Mouse (Mus musculus): ENCODE results near the gene Mknk2. TPM values are rescaled to one million over a fixed set of nuclear protein-coding genes. Genes with fewer than 3 reads are reported as not detected.

The Mknk2 gene
- polyA plus RNA-seq, 1 experiment from 2014 or later = 68.8 TPM

DNA sequence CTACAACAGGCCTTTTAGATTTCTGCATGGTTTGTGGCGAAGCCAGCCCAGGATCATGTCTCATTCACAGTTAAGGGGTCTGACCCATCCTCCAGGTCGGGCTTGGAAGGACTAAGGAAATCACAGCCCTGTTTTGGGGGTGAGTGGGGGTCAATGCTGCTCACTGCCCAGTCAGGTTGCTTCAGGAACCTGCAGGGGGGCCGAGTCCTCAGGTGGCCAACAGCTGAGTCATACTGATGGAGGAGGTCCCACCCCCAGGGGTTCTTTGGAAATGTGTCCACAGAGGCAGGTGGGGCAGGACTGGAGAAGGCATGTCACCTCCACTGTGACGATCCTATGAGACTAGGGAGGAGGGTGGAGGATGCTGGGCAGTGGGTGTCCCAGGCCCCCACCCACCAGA, 12.5 kb downstream of the Mknk2 start:
- peaks cover 38% of the 10 kb centered on the region for H3K36me3 ChIP-seq
- peaks cover 30% of the 10 kb centered on the region for H3K4me1 ChIP-seq (replicated peaks)
- H3K27me3 ChIP-seq (replicated peaks) = no peaks in the 10 kb centered on the region
- H3K27ac ChIP-seq = 0 out of 2 replicates have a peak overlapping the region, but pooled peaks have one; percentile 82
- no peak for ATAC-seq
- H3K9ac ChIP-seq = no peak overlapping the region
- H3K4me2 ChIP-seq (replicated peaks) = no peak overlapping the region
- no peaks in the 10 kb centered on the region for H3K9me3 ChIP-seq
- WGBS = 67% methylated on average over 4 of the region's 4 CpGs
- H3K4me3 ChIP-seq (replicated peaks) = no peak overlapping the region

GRCm38 (mm10) chr10:80665016-80665380, 12.9 kb downstream of the Mknk2 start:
- H3K4me2 ChIP-seq (replicated peaks) = peak overlapping the region; percentile 45
- H3K9me3 ChIP-seq = no peaks in the 10 kb centered on the region
- H3K27me3 ChIP-seq (replicated peaks) = no peaks in the 10 kb centered on the region
- H3K4me3 ChIP-seq (replicated peaks) = no peak overlapping the region
- peak overlapping the region; percentile 82 for H3K27ac ChIP-seq
- 11% methylated on average over 10 of the region's 10 CpGs for WGBS
- H3K9ac ChIP-seq = 0 out of 2 replicates have a peak overlapping the region, but pooled peaks have one; percentile 18
- peaks cover 30% of the 10 kb centered on the region for H3K4me1 ChIP-seq (replicated peaks)
- ATAC-seq = peak; percentile 52
- H3K36me3 ChIP-seq = peaks cover 34% of the 10 kb centered on the region

GRCm38 (mm10) chr10:80664197-80665015, 13.5 kb downstream of the Mknk2 start:
- Histone ChIP-seq H3K4me2 (replicated peaks) (peak overlapping the region; percentile 45), H3K27ac (peak overlapping the region; percentile 82), H3K36me3 (peaks cover 28% of the 10 kb centered on the region), H3K9ac (peak overlapping the region; percentile 18; the same call in 1 of the 2 replicates), H3K27me3 (replicated peaks) (no peaks in the 10 kb centered on the region), H3K9me3 (no peaks in the 10 kb centered on the region), H3K4me1 (replicated peaks) (peaks cover 30% of the 10 kb centered on the region), H3K4me3 (replicated peaks) (no peak overlapping the region)
- WGBS = 21% methylated on average over 16 of the region's 16 CpGs
- peak; percentile 68 for ATAC-seq

DNA sequence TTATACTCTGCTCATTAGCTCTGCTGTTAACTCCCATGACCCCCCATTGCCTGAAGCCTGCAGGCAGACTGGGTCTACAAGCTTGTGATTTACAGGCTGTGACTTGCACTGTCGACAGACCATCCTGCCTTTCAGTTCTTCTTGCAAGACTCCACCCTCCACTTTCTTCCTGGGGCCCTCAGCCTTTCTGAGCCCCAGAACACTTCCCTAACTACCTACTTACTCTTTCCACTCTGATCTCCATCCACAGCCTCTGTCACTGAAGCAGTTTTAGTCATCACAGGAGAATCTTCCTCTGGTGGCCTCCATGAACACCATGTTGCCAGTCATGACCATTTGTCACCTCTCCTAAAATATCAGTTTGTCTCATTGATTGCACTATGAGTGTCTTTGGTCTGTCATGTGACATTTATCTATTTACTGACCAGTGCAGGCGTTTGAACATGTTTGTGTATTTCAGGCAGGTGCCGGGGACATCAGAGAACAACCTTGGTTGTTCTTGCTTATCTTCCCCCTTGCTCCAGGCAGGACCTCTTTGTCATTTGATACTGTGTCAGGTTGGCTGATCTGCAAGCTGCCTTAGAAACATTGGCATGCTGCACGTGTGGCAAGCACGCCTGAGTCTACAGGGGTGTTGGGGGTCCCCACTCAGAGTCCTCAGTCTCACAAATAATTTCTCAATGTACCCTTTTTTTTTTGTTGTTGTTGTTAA, 14.3 kb downstream of the Mknk2 start:
- Histone ChIP-seq H3K27ac (no peak overlapping the region; the same call in none of the 2 replicates), H3K4me3 (replicated peaks) (no peak overlapping the region), H3K27me3 (replicated peaks) (no peaks in the 10 kb centered on the region), H3K4me1 (replicated peaks) (peaks cover 32% of the 10 kb centered on the region), H3K9me3 (no peaks in the 10 kb centered on the region), H3K4me2 (replicated peaks) (no peak overlapping the region), H3K9ac (no peak overlapping the region), H3K36me3 (peaks cover 21% of the 10 kb centered on the region)
- ATAC-seq = no peak
- 36% methylated on average over 5 of the region's 5 CpGs for WGBS

DNA sequence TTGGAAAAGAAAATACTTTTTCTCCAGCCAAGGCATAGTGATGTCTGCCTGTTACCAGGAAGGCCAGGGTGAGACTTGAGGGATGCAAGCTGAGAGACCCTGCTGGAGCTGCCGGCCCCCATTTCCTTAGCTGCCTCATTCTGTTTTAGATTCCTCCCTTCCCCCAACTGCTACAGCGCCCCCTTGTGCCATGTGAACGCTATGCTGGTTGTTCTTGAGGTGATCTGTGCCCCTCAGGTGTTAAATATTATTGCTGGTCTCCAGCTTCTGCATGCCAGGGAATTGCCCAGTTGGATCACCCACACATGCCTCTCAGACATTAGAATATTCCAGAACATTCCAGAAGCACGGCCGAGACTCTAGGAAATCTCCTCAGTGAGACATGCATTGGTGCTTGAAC, 16.8 kb downstream of the Mknk2 start:
- no peak for ATAC-seq
- Histone ChIP-seq H3K36me3 (no peaks in the 10 kb centered on the region), H3K27me3 (replicated peaks) (no peaks in the 10 kb centered on the region), H3K9ac (no peak overlapping the region), H3K4me3 (replicated peaks) (no peak overlapping the region), H3K4me1 (replicated peaks) (peaks cover 40% of the 10 kb centered on the region), H3K9me3 (no peaks in the 10 kb centered on the region), H3K27ac (no peak overlapping the region), H3K4me2 (replicated peaks) (no peak overlapping the region)
- 32% methylated on average over 5 of the region's 5 CpGs for WGBS

- Histone ChIP-seq H3K9ac (no peak overlapping the region), H3K36me3 (no peaks in the 10 kb centered on the region), H3K4me3 (replicated peaks) (no peak overlapping the region), H3K4me1 (replicated peaks) (peaks cover 35% of the 10 kb centered on the region), H3K9me3 (no peaks in the 10 kb centered on the region), H3K27me3 (replicated peaks) (no peaks in the 10 kb centered on the region), H3K4me2 (replicated peaks) (peak overlapping the region; percentile 35; the same call in 1 of the 2 replicates), H3K27ac (no peak overlapping the region)
- 14% methylated on average over 10 of the region's 10 CpGs for WGBS
- ATAC-seq = no peak
Observed at GRCm38 (mm10) chr10:80659213-80659612, 18.7 kb downstream of the Mknk2 start.

- Histone ChIP-seq H3K36me3 (no peaks in the 10 kb centered on the region), H3K4me1 (replicated peaks) (peaks cover 34% of the 10 kb centered on the region), H3K4me2 (replicated peaks) (peak overlapping the region; percentile 35; the same call in 1 of the 2 replicates), H3K9ac (no peak overlapping the region), H3K27me3 (replicated peaks) (no peaks in the 10 kb centered on the region), H3K9me3 (no peaks in the 10 kb centered on the region), H3K4me3 (replicated peaks) (no peak overlapping the region), H3K27ac (no peak overlapping the region; the same call in 1 of the 2 replicates)
- 0 out of 2 replicates have a peak, but pooled peaks have one; percentile 26 for ATAC-seq
- 53% methylated on average over 4 of the region's 4 CpGs for WGBS
Observed at GRCm38 (mm10) chr10:80658841-80659202, 19.1 kb downstream of the Mknk2 start.

- Histone ChIP-seq H3K27me3 (replicated peaks) (no peaks in the 10 kb centered on the region), H3K36me3 (no peaks in the 10 kb centered on the region), H3K9ac (no peak overlapping the region), H3K4me3 (replicated peaks) (no peak overlapping the region), H3K4me2 (replicated peaks) (no peak overlapping the region), H3K27ac (no peak overlapping the region; the same call in 1 of the 2 replicates), H3K4me1 (replicated peaks) (peaks cover 30% of the 10 kb centered on the region), H3K9me3 (no peaks in the 10 kb centered on the region)
- no peak for ATAC-seq
- WGBS = 79% methylated on average over 14 of the region's 14 CpGs
Observed at GRCm38 (mm10) chr10:80658194-80658840, 19.6 kb downstream of the Mknk2 start.

DNA sequence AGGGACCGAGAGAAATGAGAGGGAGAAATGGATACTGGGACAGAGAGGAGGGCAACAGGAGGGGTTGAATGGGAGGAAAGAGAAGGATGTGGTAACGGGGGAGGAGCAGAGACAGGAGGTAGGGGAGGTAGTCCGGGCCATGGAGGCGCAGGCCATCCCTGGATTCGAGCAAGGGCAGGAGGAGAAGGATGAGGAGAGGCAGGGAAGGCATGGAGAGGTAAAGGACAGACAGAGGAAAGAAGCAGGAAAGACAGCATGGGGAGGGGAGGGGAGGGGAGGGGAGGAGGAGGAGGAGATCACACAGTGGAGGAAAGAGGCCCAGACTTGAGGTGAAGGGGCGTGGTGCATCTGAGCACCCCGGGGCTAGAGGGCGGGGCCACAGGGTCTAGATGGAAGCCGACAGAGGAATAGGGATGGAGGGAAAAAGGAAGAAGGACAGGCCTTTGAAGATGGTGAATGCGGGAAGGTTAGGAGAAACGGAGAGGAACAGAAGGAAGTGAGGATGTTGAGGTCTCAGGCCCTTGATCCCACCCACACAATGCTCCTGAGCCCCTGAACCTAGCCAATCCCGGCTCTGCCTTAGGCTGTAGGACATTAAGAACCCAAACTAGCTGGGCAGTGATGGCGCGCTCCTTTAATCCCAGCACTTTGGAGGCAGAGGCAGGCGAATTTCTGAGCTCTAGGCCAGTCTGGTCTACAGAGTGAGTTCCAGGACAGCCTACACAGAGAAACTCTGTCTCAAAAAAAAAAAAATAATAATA, 20.9 kb downstream of the Mknk2 start, which contains the start of gene Btbd2:
TSS of gene Btbd2 (minus strand) at position 209 of the 761 bp plus-strand sequence.
- Histone ChIP-seq H3K36me3 (no peaks in the 10 kb centered on the region), H3K9ac (peak within 1 kb of the TSS; percentile 92), H3K4me3 (replicated peaks) (peak within 1 kb of the TSS; percentile 83), H3K4me2 (replicated peaks) (peak within 1 kb of the TSS; percentile 83), H3K9me3 (no peaks in the 10 kb centered on the region), H3K27ac (peak within 1 kb of the TSS; percentile 94), H3K27me3 (replicated peaks) (no peaks in the 10 kb centered on the region), H3K4me1 (replicated peaks) (peaks cover 30% of the 10 kb centered on the region)
- peak; percentile 44 for ATAC-seq
- WGBS = 17% methylated on average over 14 of the region's 15 CpGs

DNA sequence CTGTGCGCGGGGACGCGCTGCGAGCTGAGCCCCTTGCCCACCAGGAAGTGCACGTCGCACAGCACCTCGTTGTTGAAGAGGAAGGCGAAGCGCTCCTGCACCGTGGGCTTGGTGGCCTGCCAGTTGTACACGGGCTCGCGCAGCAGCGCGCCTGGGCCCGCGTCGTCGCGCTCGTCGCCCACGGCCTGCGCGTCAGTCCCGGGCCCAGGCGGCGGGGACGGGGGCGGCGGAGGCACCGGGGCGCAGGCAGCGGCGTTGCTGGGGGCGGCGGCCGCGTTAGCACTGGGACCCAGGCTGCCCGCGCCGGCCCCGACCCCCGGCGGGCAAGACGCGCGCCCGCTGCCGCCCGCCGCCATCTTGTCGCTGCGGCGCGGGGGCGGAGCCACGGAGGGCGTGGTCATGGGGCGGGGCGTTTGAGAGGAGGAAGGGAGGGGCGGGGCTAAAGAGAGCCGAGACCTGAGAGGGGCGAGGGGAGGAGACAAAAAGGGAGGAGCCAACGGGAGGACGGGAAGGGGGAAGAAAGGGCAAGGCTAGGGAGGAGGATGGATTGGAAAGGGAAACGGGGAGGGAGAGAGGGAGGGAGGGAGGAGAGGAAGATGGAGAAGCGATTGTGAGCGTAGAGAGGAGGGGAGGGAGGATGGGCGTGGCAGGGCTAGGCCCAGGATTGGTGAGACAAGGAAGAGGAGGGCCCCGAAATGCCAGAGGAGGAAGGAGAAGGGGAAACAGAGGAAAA, 21.6 kb downstream of the Mknk2 start:
- Histone ChIP-seq H3K9ac (peak overlapping the region; percentile 92), H3K27me3 (replicated peaks) (no peaks in the 10 kb centered on the region), H3K9me3 (no peaks in the 10 kb centered on the region), H3K4me1 (replicated peaks) (peaks cover 30% of the 10 kb centered on the region), H3K4me3 (replicated peaks) (peak overlapping the region; percentile 83), H3K36me3 (no peaks in the 10 kb centered on the region), H3K4me2 (replicated peaks) (peak overlapping the region; percentile 83), H3K27ac (peak overlapping the region; percentile 94)
- peak; percentile 87 for ATAC-seq
- WGBS = under 1% methylated on average over 67 of the region's 72 CpGs

Measured in intestine, embryonic 15.5 days (tissue).